Mouse (Mus musculus) heart, embryonic 10.5 days (tissue): Measurements from ENCODE around the gene Grin2c. TPM values are rescaled to one million over a fixed set of nuclear protein-coding genes. Genes with fewer than 3 reads are reported as not detected.

Source experiments
- DNase-seq: peaks from one replicate; pipeline ENCODE4 v3.0.0-alpha.2; 2017; ENCODE audit warnings: low spot score
- H3K27ac ChIP-seq: fragments of 300-500 bp; sonication (generic); 2 replicates; pipeline ENCODE4 v1.5.1; 2016; ENCODE audit warnings: mild to moderate bottlenecking
- H3K27me3 ChIP-seq: fragments of 300-500 bp; sonication (generic); 2 replicates; pipeline ENCODE4 v1.6.1; 2016; ENCODE audit warnings: mild to moderate bottlenecking; ENCODE audit not compliant: poor library complexity, insufficient read depth, severe bottlenecking
- H3K36me3 ChIP-seq: fragments of 300-500 bp; sonication (generic); 2 replicates; pipeline ENCODE4 v1.6.1; 2016; ENCODE audit warnings: mild to moderate bottlenecking, moderate library complexity
- H3K4me1 ChIP-seq: fragments of 300-500 bp; sonication (generic); 2 replicates; pipeline ENCODE4 v1.6.1; 2016; ENCODE audit warnings: mild to moderate bottlenecking
- H3K4me3 ChIP-seq: fragments of 300-500 bp; sonication (generic); 2 replicates; pipeline ENCODE4 v1.5.1; 2016; ENCODE audit warnings: mild to moderate bottlenecking, moderate library complexity
- H3K9me3 ChIP-seq: fragments of 300-500 bp; sonication (generic); 2 replicates; pipeline ENCODE4 v1.6.1; 2016; ENCODE audit warnings: mild to moderate bottlenecking, moderate library complexity
- WGBS: fragments of 180-500 bp; shearing (Covaris S2); methylation state at CpG from one replicate; pipeline ENCODE4 v1.1.7; 2016; 5-methylcytosine and 5-hydroxymethylcytosine counted together
- polyA plus RNA-seq: library from polyadenylated mRNA; unstranded; fragments of >200 nt; fragmentation: Nextera tagmentation; extraction: Ambion mirVana; gene quantifications from 2 replicates; pipeline ENCODE4 v1.2.1, GENCODE M21; 2016

Grin2c gene
- polyA plus RNA-seq, 1 experiment from 2014 or later, result 0.65 TPM

GRCm38 (mm10) chr11:115249721-115250404, 17.2 kb downstream of the Grin2c start:
- Histone ChIP-seq H3K9me3 (no peaks in the 10 kb centered on the region), H3K27ac (peak overlapping the region; percentile 60), H3K4me3 (peak overlapping the region; percentile 62), H3K4me1 (peaks cover 45% of the 10 kb centered on the region), H3K36me3 (peaks cover 7% of the 10 kb centered on the region; the same call in 1 of the 2 replicates), H3K27me3 (peaks cover 100% of the 10 kb centered on the region)
- DNase-seq, result no peak
- WGBS, result 3% methylated on average over 63 of the region's 63 CpGs

GRCm38 (mm10) chr11:115247945-115248344, 19.1 kb downstream of the Grin2c start:
- Histone ChIP-seq H3K4me3 (0 out of 2 replicates have a peak overlapping the region, but pooled peaks have one; percentile 6), H3K9me3 (no peaks in the 10 kb centered on the region), H3K36me3 (peaks cover 19% of the 10 kb centered on the region; the same call in 1 of the 2 replicates), H3K4me1 (peaks cover 64% of the 10 kb centered on the region), H3K27ac (no peak overlapping the region), H3K27me3 (peaks cover 84% of the 10 kb centered on the region)
- no peak for DNase-seq
- 62% methylated on average over 6 of the region's 6 CpGs for WGBS

GRCm38 (mm10) chr11:115247240-115247639, 19.8 kb downstream of the Grin2c start:
- 17% methylated on average over 3 of the region's 3 CpGs for WGBS
- Histone ChIP-seq H3K27me3 (peaks cover 82% of the 10 kb centered on the region), H3K4me3 (peak overlapping the region; percentile 6; the same call in 1 of the 2 replicates), H3K9me3 (no peaks in the 10 kb centered on the region), H3K27ac (no peak overlapping the region), H3K36me3 (peaks cover 19% of the 10 kb centered on the region; the same call in 1 of the 2 replicates), H3K4me1 (peaks cover 70% of the 10 kb centered on the region)
- no peak for DNase-seq

- Histone ChIP-seq H3K36me3 (peaks cover 19% of the 10 kb centered on the region; the same call in 1 of the 2 replicates), H3K27me3 (peaks cover 78% of the 10 kb centered on the region), H3K27ac (no peak overlapping the region), H3K4me1 (peaks cover 74% of the 10 kb centered on the region), H3K4me3 (no peak overlapping the region), H3K9me3 (no peaks in the 10 kb centered on the region)
- 69% methylated on average over 8 of the region's 8 CpGs for WGBS
- DNase-seq, result no peak
These were observed 20.7 kb downstream of the Grin2c start for GRCm38 (mm10) chr11:115246386-115246785.

- Histone ChIP-seq H3K36me3 (peaks cover 19% of the 10 kb centered on the region; the same call in 1 of the 2 replicates), H3K27me3 (peaks cover 77% of the 10 kb centered on the region), H3K4me3 (no peak overlapping the region), H3K4me1 (peaks cover 66% of the 10 kb centered on the region), H3K27ac (0 out of 2 replicates have a peak overlapping the region, but pooled peaks have one; percentile 69), H3K9me3 (no peaks in the 10 kb centered on the region)
- no peak for DNase-seq
- WGBS, result 87% methylated on average over 8 of the region's 8 CpGs
These were observed 22.2 kb downstream of the Grin2c start for GRCm38 (mm10) chr11:115244840-115245239.

- Histone ChIP-seq H3K9me3 (no peaks in the 10 kb centered on the region), H3K4me3 (no peak overlapping the region), H3K27ac (peak overlapping the region; percentile 69), H3K4me1 (peaks cover 72% of the 10 kb centered on the region), H3K27me3 (peaks cover 76% of the 10 kb centered on the region), H3K36me3 (peaks cover 22% of the 10 kb centered on the region; the same call in 1 of the 2 replicates)
- 75% methylated on average over 12 of the region's 12 CpGs for WGBS
- no peak for DNase-seq
These were observed 23.3 kb downstream of the Grin2c start for GRCm38 (mm10) chr11:115243783-115244182.

GRCm38 (mm10) chr11:115242746-115243145, 24.3 kb downstream of the Grin2c start:
- WGBS, result 81% methylated on average over 3 of the region's 3 CpGs
- Histone ChIP-seq H3K4me3 (no peak overlapping the region), H3K27me3 (peaks cover 73% of the 10 kb centered on the region), H3K27ac (0 out of 2 replicates have a peak overlapping the region, but pooled peaks have one; percentile 13), H3K36me3 (peaks cover 26% of the 10 kb centered on the region; the same call in 1 of the 2 replicates), H3K9me3 (no peaks in the 10 kb centered on the region), H3K4me1 (peaks cover 75% of the 10 kb centered on the region)
- DNase-seq, result no peak

GRCm38 (mm10) chr11:115241402-115241801, 25.6 kb downstream of the Grin2c start:
- Histone ChIP-seq H3K36me3 (peaks cover 26% of the 10 kb centered on the region; the same call in 1 of the 2 replicates), H3K27me3 (peaks cover 62% of the 10 kb centered on the region), H3K27ac (no peak overlapping the region), H3K4me1 (peaks cover 70% of the 10 kb centered on the region), H3K4me3 (no peak overlapping the region), H3K9me3 (no peaks in the 10 kb centered on the region)
- 84% methylated on average over 11 of the region's 11 CpGs for WGBS
- no peak for DNase-seq

- DNase-seq, result no peak
- Histone ChIP-seq H3K36me3 (0 out of 2 replicates have a peak, but pooled peaks cover 11% of the 10 kb centered on the region), H3K27ac (peak overlapping the region; percentile 52; the same call in 1 of the 2 replicates), H3K4me3 (no peak overlapping the region), H3K27me3 (peaks cover 65% of the 10 kb centered on the region), H3K9me3 (no peaks in the 10 kb centered on the region), H3K4me1 (peaks cover 77% of the 10 kb centered on the region)
- 36% methylated on average over 5 of the region's 5 CpGs for WGBS
These were observed 30.5 kb downstream of the Grin2c start for GRCm38 (mm10) chr11:115236570-115236969.

- H3K4me1 ChIP-seq, result peaks cover 87% of the 10 kb centered on the region
- H3K9me3 ChIP-seq, result no peaks in the 10 kb centered on the region
- WGBS, result 55% methylated on average over 15 of the region's 15 CpGs
- DNase-seq, result no peak
- H3K4me3 ChIP-seq, result no peak overlapping the region
- H3K27ac ChIP-seq, result 0 out of 2 replicates have a peak overlapping the region, but pooled peaks have one; percentile 30
- 0 out of 2 replicates have a peak, but pooled peaks cover 9% of the 10 kb centered on the region for H3K36me3 ChIP-seq
- peaks cover 53% of the 10 kb centered on the region for H3K27me3 ChIP-seq
These were observed 32.6 kb downstream of the Grin2c start for GRCm38 (mm10) chr11:115234320-115235044.

GRCm38 (mm10) chr11:115233526-115234290, 33.3 kb downstream of the Grin2c start:
- peak overlapping the region; percentile 30; the same call in 1 of the 2 replicates for H3K27ac ChIP-seq
- WGBS, result 58% methylated on average over 20 of the region's 20 CpGs

GRCm38 (mm10) chr11:115232889-115233288, 34.2 kb downstream of the Grin2c start:
- Histone ChIP-seq H3K36me3 (0 out of 2 replicates have a peak, but pooled peaks cover 4% of the 10 kb centered on the region), H3K4me3 (no peak overlapping the region), H3K4me1 (peaks cover 88% of the 10 kb centered on the region), H3K27ac (peak overlapping the region; percentile 11; the same call in 1 of the 2 replicates), H3K9me3 (no peaks in the 10 kb centered on the region), H3K27me3 (peaks cover 45% of the 10 kb centered on the region)
- no peak for DNase-seq
- WGBS, result 78% methylated on average over 5 of the region's 5 CpGs

More at GRCm38 (mm10) chr11:115233526-115234290, 33.3 kb downstream of the Grin2c start:
- no peak overlapping the region for H3K4me3 ChIP-seq
- H3K9me3 ChIP-seq, result no peaks in the 10 kb centered on the region
- no peak for DNase-seq
- H3K4me1 ChIP-seq, result peaks cover 88% of the 10 kb centered on the region
- H3K27me3 ChIP-seq, result peaks cover 51% of the 10 kb centered on the region
- 0 out of 2 replicates have a peak, but pooled peaks cover 8% of the 10 kb centered on the region for H3K36me3 ChIP-seq
